Mouse (Mus musculus): ENCODE measurements around the gene Scn3b.

The Scn3b gene

DNA sequence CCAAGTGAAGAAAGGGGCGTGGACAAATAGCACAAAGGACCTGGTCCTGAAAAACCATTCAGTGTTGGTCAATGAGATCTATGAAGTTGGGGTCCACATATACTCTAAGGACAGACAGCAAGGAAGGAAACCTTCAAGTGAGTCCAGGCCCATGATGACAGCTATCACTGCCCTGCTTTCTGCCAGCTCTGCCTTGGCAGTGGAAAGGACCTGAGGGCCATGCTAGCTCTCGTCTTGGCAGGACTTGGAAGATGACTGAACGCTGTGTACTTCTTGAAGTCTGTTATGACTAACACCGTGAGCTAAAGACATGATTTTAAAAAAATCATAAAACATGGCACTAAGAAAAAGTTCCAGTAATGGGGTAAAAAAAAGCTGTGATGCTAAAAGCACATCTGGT is 48.7 kb downstream of the Scn3b start:
- no peak for DNase-seq (ENCODE audit: low read depth)

DNA sequence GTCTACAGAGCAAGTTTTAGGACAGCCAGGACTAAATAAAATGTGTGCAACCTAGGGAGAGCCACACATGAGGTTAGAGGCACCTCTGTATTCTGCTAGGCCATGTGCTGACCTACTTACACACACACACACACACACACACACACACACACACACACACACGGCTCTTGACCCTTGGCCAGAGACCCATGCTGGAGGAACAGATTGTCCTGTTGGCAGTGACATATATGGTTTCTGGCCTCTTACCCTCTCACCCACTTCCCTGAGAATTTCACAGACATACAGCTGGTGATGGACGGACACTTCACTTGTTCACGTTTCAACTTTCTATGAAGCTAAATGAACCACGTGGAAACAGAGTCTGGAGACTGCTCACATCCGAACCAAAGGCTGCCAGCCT is 49.8 kb downstream of the Scn3b start:
- no peak for DNase-seq (ENCODE audit: low read depth)

- no peak for DNase-seq (ENCODE audit: low read depth)
These were observed 51.4 kb downstream of the Scn3b start for GRCm38 (mm10) chr9:40320405-40320804.

DNA sequence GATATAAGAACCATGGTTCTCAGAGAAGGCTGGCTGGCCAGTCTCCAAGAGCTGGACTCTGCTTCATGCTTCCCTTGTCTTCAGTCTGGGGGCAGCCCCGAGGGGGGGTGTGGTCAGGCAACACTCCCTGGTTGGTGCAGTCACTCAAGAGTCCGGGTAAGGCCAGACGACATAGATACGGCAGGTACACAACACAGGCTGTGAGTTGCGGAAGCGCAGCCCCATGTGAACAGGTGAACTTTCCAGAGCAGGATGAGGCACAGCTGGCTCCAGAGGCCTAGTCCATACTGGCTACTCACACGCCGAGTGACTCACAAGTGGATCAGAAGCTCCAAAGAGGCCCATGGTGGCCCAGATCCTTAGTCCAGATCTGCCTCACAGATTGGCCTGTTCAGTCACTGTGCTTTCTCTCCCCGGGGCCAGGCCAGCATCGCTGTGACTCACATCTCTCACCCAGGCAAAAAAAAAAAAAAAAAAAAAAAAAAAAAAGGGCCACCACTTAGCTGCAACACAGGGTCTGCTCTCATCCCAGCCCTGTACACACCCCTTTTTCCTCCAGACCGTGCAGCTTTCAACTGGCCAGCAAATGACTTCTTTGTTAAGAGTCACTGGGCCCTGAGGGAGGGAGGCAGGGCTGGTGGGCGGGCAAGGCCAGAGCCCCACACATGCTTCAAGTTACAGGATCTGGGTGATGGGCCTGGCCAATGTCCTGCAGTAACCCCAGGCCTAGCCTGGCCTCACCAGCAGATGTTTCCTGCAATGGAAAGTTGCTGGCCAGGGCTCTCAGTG is 52.1 kb downstream of the Scn3b start:
- peak; percentile 24 for DNase-seq (ENCODE audit: low read depth)

- DNase-seq (ENCODE audit: low read depth): no peak
These were observed 52.6 kb downstream of the Scn3b start for GRCm38 (mm10) chr9:40321668-40322003.

GRCm38 (mm10) chr9:40322372-40322771 is 53.4 kb downstream of the Scn3b start:
- DNase-seq (ENCODE audit: low read depth): no peak

GRCm38 (mm10) chr9:40323171-40323570 is 54.2 kb downstream of the Scn3b start:
- DNase-seq (ENCODE audit: low read depth): no peak

GRCm38 (mm10) chr9:40323773-40324172 is 54.8 kb downstream of the Scn3b start:
- DNase-seq (ENCODE audit: low read depth): no peak

- DNase-seq (ENCODE audit: low read depth): peak; percentile 31
These were observed 55.3 kb downstream of the Scn3b start for GRCm38 (mm10) chr9:40324232-40324792.

DNA sequence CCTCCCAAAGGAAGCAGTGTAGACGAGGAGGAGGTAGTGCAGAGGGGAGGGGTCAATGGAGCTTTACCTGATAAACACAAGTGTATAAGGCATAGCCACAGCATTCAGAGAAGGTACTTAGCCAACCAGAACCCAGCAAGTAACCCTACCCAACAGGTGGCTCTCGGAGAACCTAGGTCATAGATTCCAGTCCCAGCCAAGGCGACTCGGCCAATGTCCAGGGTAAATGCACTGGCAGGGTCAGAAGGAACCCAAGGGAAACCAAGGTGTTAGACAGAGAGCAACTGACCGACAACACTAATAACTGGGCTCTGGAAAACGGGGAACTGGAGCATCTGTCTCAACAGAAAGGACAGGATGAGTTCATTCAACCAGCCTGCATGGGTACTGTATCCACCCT is 55.8 kb downstream of the Scn3b start:
- DNase-seq (ENCODE audit: low read depth): no peak

DNA sequence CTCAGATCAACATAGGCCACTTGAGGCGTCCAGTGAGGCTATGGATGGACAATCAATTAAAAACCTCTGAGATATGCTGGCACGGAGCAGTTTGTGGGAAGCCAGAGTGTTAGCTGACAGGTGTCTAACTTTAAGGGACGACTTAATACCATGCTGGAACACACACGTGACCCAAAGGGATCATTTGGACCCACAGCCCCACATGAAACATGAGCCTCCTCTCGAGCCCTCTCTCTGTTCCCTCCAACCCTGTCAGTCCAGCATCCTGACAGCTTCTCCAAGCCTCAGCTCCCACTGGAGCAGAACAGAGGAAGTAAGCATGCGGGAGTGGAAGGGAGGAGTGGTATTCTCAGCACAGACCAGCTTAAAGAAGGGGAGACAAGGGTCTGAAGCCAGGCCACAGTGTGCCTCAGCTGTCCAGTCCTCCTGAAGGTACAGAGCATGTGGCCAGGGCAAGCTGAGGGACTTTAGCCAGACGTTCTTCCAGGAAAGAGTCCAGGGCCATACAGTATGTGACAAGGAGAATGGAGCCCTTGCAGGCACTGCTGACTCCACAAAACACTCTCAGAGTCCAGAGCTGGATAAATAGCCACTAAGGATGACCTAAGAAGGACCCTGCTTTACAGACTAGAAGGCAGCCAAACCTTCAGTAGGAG is 57.4 kb downstream of the Scn3b start:
- no peak for DNase-seq (ENCODE audit: low read depth)

- DNase-seq (ENCODE audit: low read depth): peak; percentile 61
These were observed 61.8 kb downstream of the Scn3b start for GRCm38 (mm10) chr9:40330609-40331382.

- no peak for DNase-seq (ENCODE audit: low read depth)
These were observed 62.6 kb downstream of the Scn3b start for GRCm38 (mm10) chr9:40331411-40332286.

DNA sequence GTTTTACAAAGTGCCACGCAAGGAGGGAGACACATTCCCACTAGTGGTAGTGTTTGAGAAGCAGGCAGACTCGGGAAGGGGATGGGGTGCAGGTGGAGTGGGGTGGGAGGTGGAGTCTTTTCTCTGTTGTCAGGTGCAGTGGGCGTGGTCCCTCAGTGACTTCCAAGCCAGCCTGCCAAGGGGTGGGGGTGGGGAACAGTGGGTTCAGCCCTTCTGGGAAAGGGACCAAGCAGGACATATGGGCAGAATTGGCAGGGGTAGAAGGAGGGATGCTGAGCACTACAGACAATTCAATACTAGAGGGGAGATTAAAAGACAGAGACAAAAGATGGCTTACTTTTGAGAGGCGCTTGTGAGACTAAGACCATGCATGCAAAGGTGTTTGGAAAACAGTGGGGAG is 63.3 kb downstream of the Scn3b start:
- no peak for DNase-seq (ENCODE audit: low read depth)

DNA sequence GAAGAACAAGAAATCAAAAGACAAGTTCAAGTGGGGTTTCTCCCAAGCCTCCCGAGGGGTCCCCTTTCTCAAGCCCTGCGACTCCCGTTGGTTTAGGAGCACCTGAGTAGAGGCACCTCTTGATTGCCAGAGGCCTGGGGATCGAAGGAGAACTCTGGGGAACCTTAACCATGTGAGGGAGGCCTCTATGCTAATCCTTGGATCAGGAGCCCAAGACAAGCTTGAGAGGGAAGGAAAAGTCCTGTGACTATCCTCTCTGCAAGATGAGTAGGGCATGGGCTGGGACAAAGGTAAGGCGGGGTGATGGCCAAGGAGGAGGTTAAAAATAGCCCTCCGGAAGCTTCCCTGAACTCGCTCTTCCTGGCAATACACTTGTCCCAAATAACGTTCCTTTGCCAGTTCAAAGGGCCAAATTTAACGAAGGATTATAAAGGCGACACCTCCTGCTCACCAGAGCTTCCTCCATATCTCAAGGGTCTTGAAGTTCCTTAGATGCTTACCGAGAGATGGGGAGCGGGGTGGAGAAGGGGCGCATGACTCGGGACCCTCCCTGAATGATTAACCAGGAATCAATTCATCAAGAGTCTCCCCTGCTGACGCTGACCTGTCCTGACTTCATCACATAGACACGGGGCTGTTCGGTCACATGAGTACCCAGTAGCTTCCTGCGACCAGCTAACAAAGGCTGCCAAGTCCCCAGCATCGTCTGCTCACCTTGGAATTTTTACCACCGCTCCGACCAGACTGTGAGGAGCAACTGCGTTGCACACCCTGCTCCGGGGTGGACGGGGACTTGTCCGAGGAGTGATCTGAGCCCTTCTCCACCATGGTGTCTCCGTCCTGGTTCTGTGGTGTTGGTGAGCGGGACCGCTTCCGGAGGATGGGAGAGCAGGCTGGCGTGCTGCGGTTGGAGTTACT is 64.0 kb downstream of the Scn3b start:
- DNase-seq (ENCODE audit: low read depth): no peak

DNA sequence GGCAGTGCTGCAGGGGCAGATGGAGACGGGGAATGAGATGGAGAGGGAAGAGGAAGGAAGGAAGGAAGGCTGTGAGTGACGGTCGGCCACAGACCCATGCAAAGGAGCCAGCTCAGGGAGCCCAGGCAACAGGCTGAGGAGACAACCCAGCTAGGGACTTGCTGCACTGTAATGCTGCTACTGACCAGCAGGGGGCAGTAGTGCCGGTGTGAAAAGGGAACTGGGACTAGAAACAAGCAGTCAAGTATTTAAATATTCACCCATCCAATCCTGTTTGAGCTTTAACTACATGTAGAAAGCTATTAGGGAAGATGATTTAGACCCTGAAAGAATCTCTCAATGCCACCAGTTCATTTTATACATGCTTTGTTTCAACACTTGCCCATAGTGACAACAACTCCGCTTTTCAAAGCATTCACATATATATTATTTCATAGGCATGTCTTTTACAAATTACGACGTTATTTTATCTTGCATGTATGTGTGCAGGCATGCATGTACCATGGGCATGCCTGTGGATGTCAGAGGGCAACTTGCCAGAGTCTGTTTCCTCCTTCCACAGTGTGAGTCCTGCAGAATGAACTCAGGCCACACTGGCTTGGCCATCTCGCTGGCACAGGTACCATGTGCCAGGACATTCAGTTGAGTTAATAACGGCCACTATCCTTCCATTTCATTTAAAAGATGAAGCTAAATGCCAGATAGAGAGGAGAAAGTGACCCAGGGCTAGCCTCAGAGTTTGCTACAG is 64.8 kb downstream of the Scn3b start:
- DNase-seq (ENCODE audit: low read depth): peak; percentile 66

DNA sequence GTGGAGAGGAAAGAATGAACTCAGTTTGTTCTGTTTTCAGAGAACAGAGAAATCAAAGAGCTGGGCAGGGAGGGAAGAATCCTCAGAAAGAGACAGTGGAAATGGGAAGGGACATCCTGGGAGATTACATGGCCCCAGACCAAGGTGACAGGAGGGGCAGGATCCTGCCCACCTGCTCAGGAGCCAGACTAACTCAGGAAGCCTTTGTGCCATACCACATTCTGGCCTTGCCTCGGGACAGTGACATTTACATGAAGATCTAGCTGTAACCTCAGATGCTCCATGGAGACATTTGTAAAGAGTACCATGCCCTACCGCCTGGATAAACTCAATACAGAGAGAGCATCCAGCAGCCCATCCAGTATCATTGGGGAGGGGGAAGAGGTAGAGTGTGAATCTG is 65.6 kb downstream of the Scn3b start:
- no peak for DNase-seq (ENCODE audit: low read depth)

DNA sequence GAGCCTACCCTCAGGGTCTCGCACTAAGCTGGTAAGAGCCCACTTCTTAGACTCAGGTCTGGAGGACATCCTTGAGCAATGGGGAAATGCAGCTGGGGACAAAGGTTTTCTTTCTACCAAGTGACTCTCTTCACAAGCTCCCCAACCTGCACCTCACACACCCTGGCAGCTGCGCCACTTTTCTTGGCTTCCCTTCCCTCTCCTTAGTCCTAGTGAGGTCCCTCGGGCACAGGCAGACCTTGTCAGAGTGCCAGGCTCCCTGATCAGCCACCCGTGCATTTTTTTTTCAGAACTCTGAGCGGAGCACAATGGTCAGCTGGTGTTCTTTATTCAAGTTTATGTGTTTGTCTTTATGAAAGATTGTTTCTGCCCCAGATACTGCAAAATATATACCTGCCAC is 67.7 kb downstream of the Scn3b start:
- DNase-seq (ENCODE audit: low read depth): no peak

- no peak for DNase-seq (ENCODE audit: low read depth)
These were observed 68.3 kb downstream of the Scn3b start for GRCm38 (mm10) chr9:40337131-40337820.

Measured in c-Kit-positive CD71-negative TER-119-negative erythroid progenitor cells, embryonic 14.5 days (primary cell).